9 mouse cellular contexts compared by ENCODE assay signal in genomic region chr11:5096480-5097020, GRCm38 (mm10). TPM values are rescaled to one million over a fixed set of nuclear protein-coding genes. Genes with fewer than 3 reads are reported as not detected.
A peak's percentile ranks its signal among the peaks of the same experiment; 100 is the strongest.
DNase-seq lines count a peak whose midpoint lies in the region; ATAC-seq and TF ChIP-seq lines count a peak whose summit lies in the region.
"Had no signal": no experiment of that assay in that cellular context is flagged by ENCODE, and none has a peak within 500 bp of the region (broad histone marks: within the 10 kb centered on the region; RNA-seq: fewer than 3 reads in every experiment).

No protein-coding gene starts in this region.

- no peak for TF ChIP-seq CTCF in layer of hippocampus, adult 2 months (conservative IDR thresholded peaks at IDR 0.05)

- peaks cover 2% of the 10 kb centered on the region; the same call in 1 of the 2 replicates for H3K36me3 ChIP-seq in embryonic facial prominence, embryonic 11.5 days (replicated peaks; ENCODE audit: control insufficient read depth, insufficient read depth, low read depth, low read length)
- H3K36me3 ChIP-seq in intestine, embryonic 15.5 days, result peaks cover 2% of the 10 kb centered on the region; the same call in 1 of the 2 replicates
- H3K36me3 ChIP-seq in myocyte (ENCODE audit: control insufficient read depth, insufficient read depth), result peaks cover 18% of the 10 kb centered on the region

- H3K4me1 ChIP-seq in embryonic facial prominence, embryonic 11.5 days (ENCODE audit: control insufficient read depth, insufficient read depth, low read length), result no peaks in the 10 kb centered on the region
- H3K4me1 ChIP-seq in intestine, embryonic 15.5 days (replicated peaks), result peaks cover 25% of the 10 kb centered on the region

- peak overlapping the region; percentile 39 for H3K4me3 ChIP-seq in layer of hippocampus, adult 2 months
- H3K4me3 ChIP-seq in embryonic facial prominence, embryonic 11.5 days (ENCODE audit: low read depth, low read length), result peak overlapping the region; percentile 99
- H3K4me3 ChIP-seq in intestine, embryonic 15.5 days (replicated peaks), result peak overlapping the region; percentile 99
- H3K4me3 ChIP-seq in myocyte, result peak overlapping the region; percentile 98

- no peak for TF ChIP-seq POLR2A in myocyte (IDR thresholded peaks at IDR 0.05; ENCODE audit: insufficient read length, low read depth)

- no peak for DNase-seq in layer of hippocampus, adult 2 months (ENCODE audit: low spot score in 2 of 2)
- DNase-seq in layer of hippocampus, adult 18-20 months (ENCODE audit: low spot score in 2 of 2), result no peak
- DNase-seq in embryonic facial prominence, embryonic 11.5 days (ENCODE audit: low spot score), result no peak
- DNase-seq in cerebellum, adult 11 months, result no peak
- DNase-seq in layer of hippocampus, postnatal 36 days, result no peak
- no peak for DNase-seq in layer of hippocampus, postnatal 25 days (ENCODE audit: extremely low spot score in 1 of 2, low spot score in 1 of 2)

- peak overlapping the region; percentile 52; the same call in 1 of the 2 replicates for H3K4me2 ChIP-seq in embryonic facial prominence, embryonic 11.5 days (ENCODE audit: low read depth, low read length)
- peak overlapping the region; percentile 74 for H3K4me2 ChIP-seq in intestine, embryonic 15.5 days (replicated peaks)
- H3K4me2 ChIP-seq in myocyte (ENCODE audit: low read depth), result peak overlapping the region; percentile 100

- ATAC-seq in embryonic facial prominence, embryonic 11.5 days (replicated peaks; ENCODE audit: insufficient number of reproducible peaks, low FRiP score, low TSS enrichment, low read depth), result no peak
- no peak for ATAC-seq in intestine, embryonic 15.5 days

- H3K9me3 ChIP-seq in embryonic facial prominence, embryonic 11.5 days (replicated peaks; ENCODE audit: control insufficient read depth, low read length), result no peaks in the 10 kb centered on the region
- H3K9me3 ChIP-seq in intestine, embryonic 15.5 days, result no peaks in the 10 kb centered on the region

- peaks cover 72% of the 10 kb centered on the region for H3K79me2 ChIP-seq in myocyte (ENCODE audit: control insufficient read depth, insufficient read depth)

- WGBS in embryonic facial prominence, embryonic 11.5 days, result 78% methylated on average over 8 of the region's 8 CpGs
- WGBS in intestine, embryonic 15.5 days, result 55% methylated on average over 8 of the region's 8 CpGs

- no peak overlapping the region for H3ac ChIP-seq in myocyte (ENCODE audit: control insufficient read depth, insufficient read length)

- H3K27ac ChIP-seq in layer of hippocampus, adult 2 months, result peak overlapping the region; percentile 62; the same call in 1 of the 2 replicates
- H3K27ac ChIP-seq in embryonic facial prominence, embryonic 11.5 days (replicated peaks; ENCODE audit: low read depth, low read length), result no peak overlapping the region
- H3K27ac ChIP-seq in intestine, embryonic 15.5 days, result no peak overlapping the region

- H3K27me3 ChIP-seq in embryonic facial prominence, embryonic 11.5 days (ENCODE audit: control insufficient read depth, insufficient read depth, low read length), result no peaks in the 10 kb centered on the region
- H3K27me3 ChIP-seq in intestine, embryonic 15.5 days (replicated peaks), result no peaks in the 10 kb centered on the region
- no peaks in the 10 kb centered on the region for H3K27me3 ChIP-seq in myocyte (ENCODE audit: control insufficient read depth, insufficient read depth, insufficient read length)

- H3K9ac ChIP-seq in embryonic facial prominence, embryonic 11.5 days (replicated peaks; ENCODE audit: low read length), result no peak overlapping the region
- no peak overlapping the region for H3K9ac ChIP-seq in intestine, embryonic 15.5 days

TF ChIP-seq in myocyte, 11 proteins besides CTCF, POLR2A, EP300 and RAD21:
- no peak for TF ChIP-seq CEBPB (IDR thresholded peaks at IDR 0.05; ENCODE audit: insufficient read depth, poor library complexity, severe bottlenecking)
- no peak for TF ChIP-seq MYOG (IDR thresholded peaks at IDR 0.05; ENCODE audit: control insufficient read depth in 1 of 3, insufficient read depth in 1 of 3, insufficient read length in 2 of 3, low read depth in 2 of 3)
- no peak for TF ChIP-seq MYOD1 (IDR thresholded peaks at IDR 0.05; ENCODE audit: control insufficient read depth in 1 of 3, insufficient read length in 2 of 3, low read depth in 2 of 3)
- no peak for TF ChIP-seq POLR2AphosphoS2 (IDR thresholded peaks at IDR 0.05; ENCODE audit: insufficient read length, low read depth)

RNA-seq across cellular contexts. Expression of gene Rhbdd3, which starts 2.2 kb away (rescaled TPM):
- 10 to 100 TPM; 19.7 to 19.8 TPM for total RNA-seq in layer of hippocampus, adult 2 months (2021)
- total RNA-seq in layer of hippocampus, adult 18-20 months (2021), result 10 to 100 TPM; 20.8 to 21.8 TPM
- 15.3 and 21.4 TPM in 2 replicates for polyA plus RNA-seq in embryonic facial prominence, embryonic 11.5 days (2014; fragmentation: Nextera tagmentation; extraction: Ambion mirVana)
- polyA plus RNA-seq in intestine, embryonic 15.5 days (2015; fragmentation: Nextera tagmentation; extraction: Ambion mirVana), result 27.5 and 30.0 TPM in 2 replicates
- polyA plus RNA-seq in myocyte (2012; fragmentation: generic; extraction: Trizol), result 23.6 TPM
- total RNA-seq in layer of hippocampus, postnatal 36 days (2021), result 10 to 100 TPM; 20.2 to 22.2 TPM
- 10 to 100 TPM; 20.7 to 23.6 TPM for total RNA-seq in layer of hippocampus, postnatal 25 days (2021)

RNA-seq across cellular contexts. Expression of gene Ewsr1, which starts 2.5 kb away (rescaled TPM):
- 100 to 1,000 TPM; 333 to 394 TPM for total RNA-seq in layer of hippocampus, adult 2 months (2021)
- 100 to 1,000 TPM; 299 to 320 TPM for total RNA-seq in layer of hippocampus, adult 18-20 months (2021)
- polyA plus RNA-seq in embryonic facial prominence, embryonic 11.5 days (2014; fragmentation: Nextera tagmentation; extraction: Ambion mirVana), result 437 and 443 TPM in 2 replicates
- polyA plus RNA-seq in intestine, embryonic 15.5 days (2015; fragmentation: Nextera tagmentation; extraction: Ambion mirVana), result 571 and 594 TPM in 2 replicates
- polyA plus RNA-seq in myocyte (2012; fragmentation: generic; extraction: Trizol), result 157 TPM
- total RNA-seq in layer of hippocampus, postnatal 36 days (2021), result 100 to 1,000 TPM; 319 to 373 TPM
- 100 to 1,000 TPM; 260 to 353 TPM for total RNA-seq in layer of hippocampus, postnatal 25 days (2021)

RNA-seq across cellular contexts. Expression of gene Gas2l1, which starts 31.4 kb away (rescaled TPM):
- 10 to 100 TPM; 93.6 to 97.7 TPM for total RNA-seq in layer of hippocampus, adult 2 months (2021)
- 100 to 1,000 TPM in 1 of 2 experiments, 10 to 100 TPM in 1; 96.6 to 106 TPM for total RNA-seq in layer of hippocampus, adult 18-20 months (2021)
- 24.1 and 27.8 TPM in 2 replicates for polyA plus RNA-seq in embryonic facial prominence, embryonic 11.5 days (2014; fragmentation: Nextera tagmentation; extraction: Ambion mirVana)
- polyA plus RNA-seq in intestine, embryonic 15.5 days (2015; fragmentation: Nextera tagmentation; extraction: Ambion mirVana), result 28.2 and 28.5 TPM in 2 replicates
- 69.3 TPM for polyA plus RNA-seq in myocyte (2012; fragmentation: generic; extraction: Trizol)
- total RNA-seq in layer of hippocampus, postnatal 36 days (2021), result 100 to 1,000 TPM in 1 of 2 experiments, 10 to 100 TPM in 1; 95.7 to 104 TPM
- total RNA-seq in layer of hippocampus, postnatal 25 days (2021), result 10 to 100 TPM; 92.4 to 95.2 TPM

RNA-seq across cellular contexts. Expression of gene Rasl10a, which starts 38.6 kb away (rescaled TPM):
- 10 to 100 TPM; 87.7 to 95.3 TPM for total RNA-seq in layer of hippocampus, adult 2 months (2021)
- total RNA-seq in layer of hippocampus, adult 18-20 months (2021), result 100 to 1,000 TPM in 1 of 2 experiments, 10 to 100 TPM in 1; 88.1 to 109 TPM
- 0.49 and 0.63 TPM in 2 replicates for polyA plus RNA-seq in embryonic facial prominence, embryonic 11.5 days (2014; fragmentation: Nextera tagmentation; extraction: Ambion mirVana)
- 0.68 and 0.90 TPM in 2 replicates for polyA plus RNA-seq in intestine, embryonic 15.5 days (2015; fragmentation: Nextera tagmentation; extraction: Ambion mirVana)
- polyA plus RNA-seq in myocyte (2012; fragmentation: generic; extraction: Trizol), result 1.4 TPM
- total RNA-seq in layer of hippocampus, postnatal 36 days (2021), result 100 to 1,000 TPM in 1 of 2 experiments, 10 to 100 TPM in 1; 88.6 to 112 TPM
- 10 to 100 TPM; 76.8 to 94.0 TPM for total RNA-seq in layer of hippocampus, postnatal 25 days (2021)
- total RNA-seq: hematopoietic stem cell, adult 5-6 weeks had no signal

RNA-seq across cellular contexts. Expression of gene Emid1, which starts 55.5 kb away (rescaled TPM):
- total RNA-seq in layer of hippocampus, adult 2 months (2021), result 1 to 10 TPM; 4.2 to 4.9 TPM
- total RNA-seq in layer of hippocampus, adult 18-20 months (2021), result 1 to 10 TPM; 3.3 to 3.7 TPM
- polyA plus RNA-seq in embryonic facial prominence, embryonic 11.5 days (2014; fragmentation: Nextera tagmentation; extraction: Ambion mirVana), result 7.8 and 11.9 TPM in 2 replicates
- polyA plus RNA-seq in intestine, embryonic 15.5 days (2015; fragmentation: Nextera tagmentation; extraction: Ambion mirVana), result 94.4 and 105 TPM in 2 replicates
- 0.04 TPM for polyA plus RNA-seq in myocyte (2012; fragmentation: generic; extraction: Trizol)
- 1 to 10 TPM; 7.3 to 9.3 TPM for total RNA-seq in layer of hippocampus, postnatal 36 days (2021)
- 10 to 100 TPM in 1 of 2 experiments, 1 to 10 TPM in 1; 8.8 to 10.6 TPM for total RNA-seq in layer of hippocampus, postnatal 25 days (2021)

Comparison
In these comparisons a context has a peak if more than half of its experiments do, and no peak if none do; other contexts are left out.
1. H3K4me3 ChIP-seq: peak in every context shown above with its lines; median percentile 99 in embryonic facial prominence, embryonic 11.5 days; 99 in intestine, embryonic 15.5 days; 98 in myocyte; 39 in layer of hippocampus, adult 2 months.